Mouse (Mus musculus) testis, adult 2 months (tissue): ENCODE data around the gene Barhl1.

Experiments
- CTCF ChIP-seq: fragments of 200-500 bp; IDR thresholded peaks from 2 replicates; pipeline ENCODE4 v1.5.1; 2012; ENCODE audit warnings: low read depth, mild to moderate bottlenecking, inconsistent platforms, low read length, moderate library complexity; ENCODE audit not compliant: control insufficient read depth, insufficient read depth, insufficient replicate concordance
- POLR2A ChIP-seq: fragments of 200-500 bp; IDR thresholded peaks from 2 replicates; pipeline ENCODE4 v1.6.1; 2012; ENCODE audit warnings: low read depth, mild to moderate bottlenecking, inconsistent platforms, low read length, moderate library complexity; ENCODE audit not compliant: control insufficient read depth

DNA sequence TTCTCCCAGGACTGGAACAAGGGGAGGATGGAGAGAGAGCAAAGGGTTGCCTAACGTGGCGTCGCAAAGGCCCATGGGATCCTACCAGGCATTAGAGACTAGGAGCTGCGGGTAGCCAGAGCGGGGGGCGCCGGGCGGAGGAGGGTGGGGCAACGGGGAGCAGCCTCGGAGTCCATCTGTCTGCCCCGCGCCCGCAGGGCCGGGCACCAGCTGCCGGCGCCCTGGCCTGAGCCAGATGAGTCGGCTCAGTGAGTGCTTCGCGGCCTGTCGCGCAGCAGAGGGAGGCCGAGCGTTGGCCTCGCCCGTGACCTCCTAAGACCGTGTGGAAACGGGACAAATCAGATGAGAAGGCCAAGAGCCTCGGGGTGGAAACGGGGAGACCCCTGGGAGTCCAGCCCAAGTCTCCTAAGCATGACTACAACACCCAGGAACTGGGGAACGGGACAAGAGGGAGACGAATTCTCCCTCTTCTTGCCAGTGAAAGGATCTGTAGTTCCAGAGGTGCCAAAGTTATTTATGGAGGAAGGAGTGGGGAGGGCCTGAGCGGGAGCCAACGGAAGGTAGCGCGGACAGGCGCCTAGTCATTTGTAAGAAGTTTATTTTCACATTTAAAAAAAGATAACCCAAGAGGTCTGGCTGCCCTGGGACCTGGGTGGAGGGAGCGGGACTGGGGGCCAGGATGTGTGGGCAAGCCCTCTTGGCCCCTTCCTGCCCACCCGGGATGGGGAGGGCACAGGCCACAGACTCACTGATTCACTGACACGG, 7.9 kb downstream of the Barhl1 start:
- TF ChIP-seq CTCF, result no peak
- no peak for TF ChIP-seq POLR2A
